Mouse (Mus musculus): Measurements from ENCODE around the gene Apold1.

Gene Apold1

GRCm38 (mm10) chr6:134972096-134972495, 9.4 kb upstream of the Apold1 start:
- no peak for DNase-seq (ENCODE audit: low spot score in 2 of 2)

GRCm38 (mm10) chr6:134976628-134977027, 4.9 kb upstream of the Apold1 start:
- DNase-seq (ENCODE audit: low spot score in 2 of 2): no peak

GRCm38 (mm10) chr6:134983529-134984370, 2.2 kb downstream of the Apold1 start:
- DNase-seq (ENCODE audit: low spot score in 2 of 2): peak; percentile 92

- no peak for DNase-seq (ENCODE audit: low spot score in 2 of 2)
Measured at GRCm38 (mm10) chr6:134984748-134985147, 3.2 kb downstream of the Apold1 start.

GRCm38 (mm10) chr6:134988377-134988776, 6.9 kb downstream of the Apold1 start:
- DNase-seq (ENCODE audit: low spot score in 2 of 2): no peak

GRCm38 (mm10) chr6:134990674-134991073, 9.2 kb downstream of the Apold1 start:
- DNase-seq (ENCODE audit: low spot score in 2 of 2): no peak

- peak; percentile 78 to 93 for DNase-seq (ENCODE audit: low spot score in 2 of 2)
Measured at GRCm38 (mm10) chr6:134994031-134994651, 12.6 kb downstream of the Apold1 start.

- peak; percentile 61 to 71 for DNase-seq (ENCODE audit: low spot score in 2 of 2)
Measured at GRCm38 (mm10) chr6:134994985-134995384, 13.5 kb downstream of the Apold1 start.

- DNase-seq (ENCODE audit: low spot score in 2 of 2): no peak
Measured at GRCm38 (mm10) chr6:134996918-134997317, 15.4 kb downstream of the Apold1 start.

GRCm38 (mm10) chr6:134998076-134998475, 16.6 kb downstream of the Apold1 start:
- no peak for DNase-seq (ENCODE audit: low spot score in 2 of 2)

- no peak for DNase-seq (ENCODE audit: low spot score in 2 of 2)
Measured at GRCm38 (mm10) chr6:134998781-134999180, 17.3 kb downstream of the Apold1 start.

GRCm38 (mm10) chr6:135000272-135000671, 18.8 kb downstream of the Apold1 start:
- no peak for DNase-seq (ENCODE audit: low spot score in 2 of 2)

- DNase-seq (ENCODE audit: low spot score in 2 of 2): no peak
Measured at GRCm38 (mm10) chr6:135001991-135002390, 20.5 kb downstream of the Apold1 start.

GRCm38 (mm10) chr6:135006372-135006771, 24.9 kb downstream of the Apold1 start:
- no peak for DNase-seq (ENCODE audit: low spot score in 2 of 2)

- DNase-seq (ENCODE audit: low spot score in 2 of 2): peak; percentile 96
Measured at GRCm38 (mm10) chr6:135011048-135011733, 29.7 kb downstream of the Apold1 start, which contains the start of gene Ddx47. Ddx47 (plus strand) TSS chr6:135011612.

GRCm38 (mm10) chr6:135011734-135012116, 30.2 kb downstream of the Apold1 start:
- no peak for DNase-seq (ENCODE audit: low spot score in 2 of 2)

GRCm38 (mm10) chr6:135017211-135017610, 35.7 kb downstream of the Apold1 start:
- DNase-seq (ENCODE audit: low spot score in 2 of 2): no peak

GRCm38 (mm10) chr6:135019564-135019963, 38.0 kb downstream of the Apold1 start:
- no peak for DNase-seq (ENCODE audit: low spot score in 2 of 2)

GRCm38 (mm10) chr6:135021633-135022032, 40.1 kb downstream of the Apold1 start:
- DNase-seq (ENCODE audit: low spot score in 2 of 2): no peak

GRCm38 (mm10) chr6:135023379-135023778, 41.9 kb downstream of the Apold1 start:
- DNase-seq (ENCODE audit: low spot score in 2 of 2): no peak

GRCm38 (mm10) chr6:135024781-135025420, 43.4 kb downstream of the Apold1 start:
- no peak for DNase-seq (ENCODE audit: low spot score in 2 of 2)

GRCm38 (mm10) chr6:135026232-135026631, 44.7 kb downstream of the Apold1 start:
- DNase-seq (ENCODE audit: low spot score in 2 of 2): peak in 1 of 2 experiments; percentile 50

All from right cerebral cortex, postnatal 10 days (tissue).